Mouse (Mus musculus) spleen, adult 12 weeks (tissue): Measurements from ENCODE around the gene 1810062G17Rik.

Source experiments
- DNase-seq: peaks from one replicate; pipeline ENCODE4 v3.0.0; 2022; ENCODE audit warnings: low spot score

Gene 1810062G17Rik

GRCm38 (mm10) chr3:36476261-36477155, 771 bp downstream of the 1810062G17Rik start:
- DNase-seq, result no peak

- DNase-seq, result no peak
Observed at GRCm38 (mm10) chr3:36478776-36479175, 3.0 kb downstream of the 1810062G17Rik start.

DNA sequence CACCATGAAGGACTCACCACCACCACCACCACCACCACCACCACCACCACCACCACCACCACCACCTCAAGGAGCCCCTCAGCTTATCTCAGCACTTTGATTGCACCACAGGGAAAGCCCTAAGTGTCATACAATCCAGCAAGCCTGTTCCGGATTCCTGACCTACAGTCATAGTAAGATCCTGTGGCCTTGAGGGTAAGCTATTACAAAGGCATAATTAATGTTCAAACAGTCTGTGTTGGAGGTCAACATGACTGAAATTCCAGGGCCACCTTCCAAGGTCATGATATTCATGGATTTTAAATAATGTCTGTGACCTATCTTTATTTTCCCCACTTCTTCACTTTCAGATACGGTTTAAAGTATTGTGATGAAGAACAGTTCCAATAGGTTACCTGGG, 4.7 kb downstream of the 1810062G17Rik start:
- DNase-seq, result no peak

DNA sequence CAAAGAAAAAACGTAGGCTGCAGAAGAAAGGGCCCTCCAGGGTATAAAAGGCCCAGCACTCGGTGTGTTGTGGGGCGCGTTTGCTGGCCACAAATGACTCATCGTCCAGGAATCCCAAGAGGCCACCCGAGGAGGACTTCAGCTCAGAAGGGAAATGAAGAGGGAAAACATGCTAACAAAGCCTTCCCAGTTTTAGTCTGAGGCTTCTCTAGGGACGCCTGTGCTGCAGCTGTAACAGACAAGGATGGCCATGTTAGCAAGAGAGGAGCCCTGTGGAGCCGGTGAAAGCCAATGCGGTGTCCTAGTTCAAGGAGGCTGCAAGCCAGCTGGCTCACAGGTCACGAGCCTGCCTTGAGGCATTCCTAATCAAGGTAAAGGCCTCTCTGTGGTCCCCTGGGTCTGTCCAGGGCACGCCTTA, 6.0 kb downstream of the 1810062G17Rik start:
- no peak for DNase-seq

DNA sequence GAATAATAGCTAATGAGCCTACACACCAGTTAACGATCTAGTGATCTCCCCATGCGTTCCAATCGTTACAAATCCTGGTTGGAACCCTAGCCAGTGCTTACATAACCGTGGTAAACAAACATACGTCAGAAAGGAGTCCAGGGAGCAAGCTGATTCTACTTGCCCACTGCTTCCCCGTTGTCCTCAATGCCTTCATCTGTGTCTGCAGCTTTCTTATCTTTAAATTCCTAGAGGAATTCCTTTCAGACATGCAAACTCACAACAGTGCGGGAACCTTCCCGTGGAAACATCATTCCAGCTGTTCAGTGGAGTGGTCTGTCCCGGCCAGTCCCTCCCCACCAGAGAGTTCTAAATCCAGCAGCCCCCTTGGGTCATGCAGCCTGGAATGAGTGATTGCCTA, 7.2 kb downstream of the 1810062G17Rik start:
- DNase-seq, result no peak

GRCm38 (mm10) chr3:36484292-36484691, 8.6 kb downstream of the 1810062G17Rik start:
- no peak for DNase-seq

- no peak for DNase-seq
Observed at GRCm38 (mm10) chr3:36486176-36486575, 10.4 kb downstream of the 1810062G17Rik start.

GRCm38 (mm10) chr3:36486881-36487280, 11.1 kb downstream of the 1810062G17Rik start:
- DNase-seq, result no peak

DNA sequence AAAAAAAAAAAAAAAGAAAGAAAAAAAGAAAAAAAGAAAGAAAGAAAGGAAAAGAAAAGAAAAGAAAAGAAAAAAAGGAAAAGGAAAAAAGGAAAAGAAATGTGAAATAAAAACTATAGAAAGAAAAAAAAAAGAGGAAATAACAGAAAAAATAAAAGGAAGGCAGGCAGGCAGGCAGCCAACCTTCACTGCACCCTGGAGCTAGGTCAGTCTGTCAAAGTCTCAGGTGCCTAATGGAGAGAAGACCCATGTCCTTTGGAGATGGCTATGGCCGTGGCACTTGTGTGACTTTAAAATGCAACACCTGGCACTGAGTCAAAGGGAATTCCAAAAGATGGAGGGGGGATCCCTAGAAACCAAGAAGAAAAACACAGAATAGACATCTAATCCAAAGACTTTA, 12.6 kb downstream of the 1810062G17Rik start:
- DNase-seq, result no peak

- DNase-seq, result no peak
Observed at GRCm38 (mm10) chr3:36488899-36489589, 13.3 kb downstream of the 1810062G17Rik start.

DNA sequence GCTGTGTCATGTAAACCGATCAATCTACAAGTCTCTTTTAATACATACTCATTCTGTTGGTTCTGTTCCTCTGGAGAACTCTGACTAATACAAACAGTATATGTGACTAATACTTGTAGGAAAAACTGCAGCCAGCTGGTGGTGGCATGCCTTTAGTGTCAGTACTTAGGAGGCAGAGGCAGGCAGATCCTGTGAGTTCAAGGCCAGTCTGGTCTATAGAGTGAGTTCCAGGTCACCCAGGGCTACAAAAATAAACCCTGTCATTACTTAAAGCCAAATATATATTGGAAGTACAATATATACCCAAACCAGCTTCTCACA, 13.8 kb downstream of the 1810062G17Rik start:
- DNase-seq, result no peak

DNA sequence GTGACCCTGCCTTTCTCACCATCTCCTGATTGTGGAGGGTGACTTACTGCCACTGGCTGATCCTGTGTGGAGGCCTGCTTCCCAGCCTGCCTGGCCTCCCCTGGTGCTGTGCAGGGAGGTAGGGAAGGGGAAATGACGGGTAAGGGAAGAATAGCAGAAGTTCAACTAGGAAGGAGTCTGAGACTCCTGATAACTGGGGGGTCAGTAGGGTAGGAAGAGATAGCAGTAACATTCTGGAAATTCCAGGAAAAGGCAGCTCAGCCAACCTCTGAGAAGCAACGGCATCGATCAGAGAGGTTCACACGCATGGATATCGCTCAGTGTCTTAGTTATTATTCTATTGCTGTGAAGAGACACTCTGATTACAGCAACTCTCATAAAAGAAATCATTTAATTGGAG, 15.8 kb downstream of the 1810062G17Rik start:
- no peak for DNase-seq

DNA sequence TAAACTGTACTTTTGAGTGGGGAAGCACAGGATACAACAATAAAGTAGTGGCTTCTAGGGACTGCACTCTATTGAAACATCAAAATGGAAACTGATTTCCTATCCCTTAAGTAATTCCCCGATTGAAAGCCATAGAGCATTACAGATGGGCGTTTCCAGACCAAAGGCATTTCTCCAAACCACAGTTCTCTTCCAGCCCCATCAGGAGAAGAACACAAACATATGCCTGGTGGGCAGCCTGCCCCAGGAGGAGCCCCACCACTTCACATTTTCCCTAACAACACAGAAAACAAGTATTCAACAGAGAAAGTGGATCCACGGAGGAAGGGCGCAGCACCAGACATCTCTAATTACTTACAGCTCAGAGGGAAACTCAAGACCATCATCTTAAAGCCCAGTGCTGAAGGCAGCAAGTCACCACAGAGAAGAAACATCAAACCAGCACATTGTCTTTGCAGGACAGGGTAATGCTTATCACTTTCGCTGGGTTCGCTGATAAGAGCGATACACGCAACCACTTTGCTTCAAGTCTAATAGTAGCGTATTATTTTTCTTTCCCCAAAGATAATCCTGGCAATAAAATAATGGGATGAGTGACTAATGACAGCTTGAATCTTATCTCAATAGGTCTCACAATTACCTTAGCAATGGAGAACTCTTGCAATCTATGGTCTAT, 17.1 kb downstream of the 1810062G17Rik start:
- DNase-seq, result no peak

- no peak for DNase-seq
Observed at GRCm38 (mm10) chr3:36493641-36494283, 18.0 kb downstream of the 1810062G17Rik start.

- no peak for DNase-seq
Observed at GRCm38 (mm10) chr3:36494613-36495012, 18.9 kb downstream of the 1810062G17Rik start.

GRCm38 (mm10) chr3:36495436-36495835, 19.7 kb downstream of the 1810062G17Rik start:
- DNase-seq, result peak; percentile 42

GRCm38 (mm10) chr3:36496273-36496672, 20.5 kb downstream of the 1810062G17Rik start:
- DNase-seq, result no peak

DNA sequence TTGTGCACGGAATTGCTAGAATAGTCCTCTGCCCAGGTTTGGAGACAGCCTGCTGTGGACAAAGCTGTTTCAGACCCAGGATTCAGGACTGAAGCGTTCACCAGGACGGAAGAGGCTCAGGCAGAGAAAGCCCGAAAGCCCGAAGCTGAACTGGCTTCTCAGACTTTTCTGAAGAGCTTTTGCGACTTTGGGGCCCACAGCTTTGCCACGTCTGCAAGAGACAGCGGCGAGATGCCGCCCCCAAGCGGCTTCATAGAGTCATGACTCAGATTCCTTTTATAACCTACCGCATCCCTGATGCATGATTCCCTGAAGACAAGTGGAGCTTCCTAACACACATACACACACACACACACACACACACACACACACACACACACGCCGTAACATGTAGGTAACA, 21.0 kb downstream of the 1810062G17Rik start:
- DNase-seq, result no peak

DNA sequence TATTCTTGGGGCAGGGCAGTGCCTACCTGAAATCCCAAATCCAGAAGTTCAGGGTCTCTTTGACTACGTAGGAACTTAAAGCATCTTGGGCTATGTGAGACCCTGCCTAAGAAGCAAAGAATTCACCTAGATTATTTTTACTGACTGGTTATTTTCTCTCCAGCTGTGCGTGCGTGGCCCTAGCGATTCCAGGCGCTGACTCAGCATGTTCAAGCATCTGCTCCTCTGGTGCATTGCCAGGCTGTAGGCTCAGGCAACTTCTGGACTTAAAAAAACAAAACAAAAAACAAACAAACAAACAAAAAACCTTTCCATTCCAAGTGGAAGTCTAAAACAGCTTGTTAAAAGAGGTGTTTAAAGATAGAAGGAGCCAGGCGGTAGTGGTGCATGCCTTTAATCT, 22.5 kb downstream of the 1810062G17Rik start:
- no peak for DNase-seq

GRCm38 (mm10) chr3:36499418-36499817, 23.7 kb downstream of the 1810062G17Rik start:
- no peak for DNase-seq

DNA sequence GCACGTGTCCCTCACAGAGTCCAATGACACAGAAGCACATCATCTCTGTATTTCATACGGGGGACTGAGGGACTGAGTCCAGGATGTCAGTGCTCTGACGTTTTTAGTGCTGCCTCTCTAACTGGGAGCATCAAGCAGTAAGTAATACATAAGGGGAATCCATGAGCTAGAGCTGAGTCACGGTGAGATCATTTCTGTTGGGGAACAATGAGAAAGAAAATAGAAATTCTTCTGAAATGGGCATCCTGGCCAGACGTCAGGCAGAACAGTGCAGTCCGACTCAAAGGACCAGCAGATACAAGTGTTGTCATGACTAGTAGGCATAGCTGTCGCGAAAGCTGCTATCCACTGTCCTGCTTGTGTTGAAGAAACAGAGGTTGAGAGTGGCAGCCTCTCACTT, 25.2 kb downstream of the 1810062G17Rik start:
- no peak for DNase-seq

DNA sequence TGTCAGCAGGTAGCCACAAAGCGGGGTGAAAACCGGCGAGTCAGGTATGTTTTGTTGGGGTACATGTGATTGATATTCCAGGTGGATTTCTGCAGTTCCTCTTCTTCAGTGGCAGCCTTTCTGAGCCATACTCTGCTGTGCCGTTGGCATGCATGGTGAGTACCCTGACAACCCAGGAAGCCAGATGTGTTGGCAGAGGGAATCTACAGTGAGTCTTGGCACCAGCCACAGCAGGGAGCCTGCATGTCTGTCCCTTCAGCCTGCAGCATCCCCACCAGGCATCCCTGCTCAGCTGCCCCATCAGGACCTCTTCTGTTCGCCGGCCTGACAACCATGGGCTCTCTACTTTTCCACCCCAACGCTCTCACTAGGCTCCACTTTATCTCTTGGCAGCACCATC, 25.8 kb downstream of the 1810062G17Rik start:
- DNase-seq, result no peak
